Comparison of ENCODE assay signal across 8 mouse cellular contexts in the genomic region with DNA sequence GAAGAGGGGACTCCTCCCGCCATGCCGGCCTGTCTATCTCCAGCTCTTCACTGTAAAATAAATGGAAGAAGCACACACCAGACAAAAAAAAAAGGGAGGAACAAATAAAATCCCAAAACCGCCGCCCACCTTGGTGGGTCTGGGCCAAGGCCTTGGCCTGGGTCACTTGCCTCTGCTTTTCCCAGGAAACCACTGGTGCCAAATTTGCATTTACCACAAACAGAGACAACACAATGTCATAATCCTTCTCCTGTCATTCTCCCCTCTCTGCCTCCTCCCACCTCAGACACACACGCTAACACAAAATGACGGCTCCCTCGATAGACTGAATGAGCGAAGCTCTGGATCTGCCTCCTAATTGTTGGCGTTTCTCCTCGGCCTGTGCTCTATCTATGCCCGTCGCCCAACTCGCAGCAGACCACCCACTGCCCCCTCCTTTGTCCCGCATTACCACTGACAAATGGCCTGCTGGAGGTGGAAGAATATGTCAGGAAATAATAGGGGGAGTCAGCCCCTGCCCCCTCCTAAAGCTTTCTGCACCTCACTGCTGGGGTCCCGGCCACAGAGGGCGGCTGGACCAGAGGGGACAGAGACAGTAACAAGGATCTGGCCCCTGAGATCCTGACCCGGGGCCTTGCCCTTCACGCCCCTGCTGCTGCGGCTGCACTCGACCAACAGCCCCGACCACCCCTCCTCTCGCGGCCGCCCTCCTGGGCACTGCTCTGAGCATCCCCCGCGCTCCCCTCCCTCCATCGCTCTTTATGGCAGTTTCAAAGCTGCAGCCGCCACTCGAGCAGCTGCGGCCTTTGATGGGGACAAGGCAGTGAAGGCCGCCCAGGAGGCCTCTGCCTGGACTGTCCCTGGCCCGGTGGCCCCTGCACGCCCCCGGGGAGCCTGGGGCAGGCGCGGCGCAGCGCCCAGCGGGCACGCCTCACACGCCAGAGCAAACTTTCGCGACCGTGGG.
DNase-seq lines count a peak whose midpoint lies in the region; ATAC-seq and TF ChIP-seq lines count a peak whose summit lies in the region.

No protein-coding gene starts in this region.

- whole genome bisulfite sequencing in kidney, embryonic 15.5 days = 12% methylated on average over 44 of the region's 44 CpGs
- 7% methylated on average over 44 of the region's 44 CpGs for WGBS in embryonic facial prominence, embryonic 10.5 days
- 4% methylated on average over 44 of the region's 44 CpGs for WGBS in hindbrain, embryonic 13.5 days
- WGBS in midbrain, embryonic 15.5 days = 4% methylated on average over 44 of the region's 44 CpGs
- WGBS in cerebellum, adult 2 months = 22% methylated on average over 44 of the region's 44 CpGs

- no peak for TF ChIP-seq CTCF in cerebellum, adult 2 months (IDR thresholded peaks at IDR 0.05; ENCODE audit: borderline replicate concordance, insufficient read depth, low read depth, low read length)

- H3K27me3 ChIP-seq in kidney, embryonic 15.5 days = peaks cover 70% of the 10 kb centered on the region
- H3K27me3 ChIP-seq in embryonic facial prominence, embryonic 10.5 days (replicated peaks; ENCODE audit: low read depth, poor library complexity, severe bottlenecking) = peaks cover 96% of the 10 kb centered on the region
- H3K27me3 ChIP-seq in hindbrain, embryonic 13.5 days = peaks cover 78% of the 10 kb centered on the region
- H3K27me3 ChIP-seq in midbrain, embryonic 15.5 days (replicated peaks) = no peaks in the 10 kb centered on the region
- no peaks in the 10 kb centered on the region for H3K27me3 ChIP-seq in cerebellum, adult 2 months (ENCODE audit: control insufficient read depth, insufficient read depth, low read length)

- H3K4me1 ChIP-seq in kidney, embryonic 15.5 days = peaks cover 29% of the 10 kb centered on the region
- peaks cover 65% of the 10 kb centered on the region for H3K4me1 ChIP-seq in embryonic facial prominence, embryonic 10.5 days
- peaks cover 75% of the 10 kb centered on the region for H3K4me1 ChIP-seq in hindbrain, embryonic 13.5 days (replicated peaks)
- H3K4me1 ChIP-seq in midbrain, embryonic 15.5 days = peaks cover 57% of the 10 kb centered on the region
- no peaks in the 10 kb centered on the region for H3K4me1 ChIP-seq in cerebellum, adult 2 months (ENCODE audit: control insufficient read depth, insufficient read depth, low read length)

- H3K9me3 ChIP-seq in kidney, embryonic 15.5 days (replicated peaks) = no peaks in the 10 kb centered on the region
- no peaks in the 10 kb centered on the region for H3K9me3 ChIP-seq in embryonic facial prominence, embryonic 10.5 days
- H3K9me3 ChIP-seq in hindbrain, embryonic 13.5 days = no peaks in the 10 kb centered on the region
- no peaks in the 10 kb centered on the region for H3K9me3 ChIP-seq in midbrain, embryonic 15.5 days

- H3K27ac ChIP-seq in kidney, embryonic 15.5 days = no peak overlapping the region
- peak overlapping the region; percentile 65 for H3K27ac ChIP-seq in embryonic facial prominence, embryonic 10.5 days (replicated peaks)
- H3K27ac ChIP-seq in hindbrain, embryonic 13.5 days = peak overlapping the region; percentile 89
- H3K27ac ChIP-seq in midbrain, embryonic 15.5 days = peak overlapping the region; percentile 85
- H3K27ac ChIP-seq in cerebellum, adult 2 months (ENCODE audit: insufficient read depth, low read length) = no peak overlapping the region

- H3K4me3 ChIP-seq in kidney, embryonic 15.5 days (replicated peaks) = peak overlapping the region; percentile 33
- H3K4me3 ChIP-seq in embryonic facial prominence, embryonic 10.5 days = peak overlapping the region; percentile 57
- H3K4me3 ChIP-seq in hindbrain, embryonic 13.5 days = peak overlapping the region; percentile 37
- H3K4me3 ChIP-seq in midbrain, embryonic 15.5 days = peak overlapping the region; percentile 38
- H3K4me3 ChIP-seq in cerebellum, adult 2 months (replicated peaks; ENCODE audit: insufficient read depth, low read depth, low read length) = no peak overlapping the region

- TF ChIP-seq POLR2A in cerebellum, adult 2 months (IDR thresholded peaks at IDR 0.05; ENCODE audit: borderline replicate concordance, insufficient read depth, low read length) = no peak

- peak overlapping the region; percentile 66 for H3K4me2 ChIP-seq in kidney, embryonic 15.5 days
- H3K4me2 ChIP-seq in hindbrain, embryonic 13.5 days = peak overlapping the region; percentile 75
- H3K4me2 ChIP-seq in midbrain, embryonic 15.5 days = peak overlapping the region; percentile 76

- ATAC-seq in kidney, embryonic 15.5 days (replicated peaks; ENCODE audit: low FRiP score) = 0 out of 2 replicates have a peak, but pooled peaks have one; percentile 41
- peak; percentile 61 for ATAC-seq in hindbrain, embryonic 13.5 days (ENCODE audit: low FRiP score)
- ATAC-seq in midbrain, embryonic 15.5 days (replicated peaks) = peak; percentile 76
- ATAC-seq in cerebellum, adult (ENCODE audit: insufficient number of reproducible peaks, low FRiP score, low TSS enrichment) = no peak

- no peaks in the 10 kb centered on the region for H3K36me3 ChIP-seq in kidney, embryonic 15.5 days
- H3K36me3 ChIP-seq in embryonic facial prominence, embryonic 10.5 days (replicated peaks) = no peaks in the 10 kb centered on the region
- H3K36me3 ChIP-seq in hindbrain, embryonic 13.5 days = no peaks in the 10 kb centered on the region
- no peaks in the 10 kb centered on the region for H3K36me3 ChIP-seq in midbrain, embryonic 15.5 days (replicated peaks)

- H3K9ac ChIP-seq in kidney, embryonic 15.5 days = peak overlapping the region; percentile 24; the same call in 1 of the 2 replicates
- peak overlapping the region; percentile 76 for H3K9ac ChIP-seq in hindbrain, embryonic 13.5 days
- peak overlapping the region; percentile 50 for H3K9ac ChIP-seq in midbrain, embryonic 15.5 days

- DNase-seq in kidney, adult 9 months = no peak
- DNase-seq in embryonic facial prominence, embryonic 10.5 days (ENCODE audit: low spot score) = peak; percentile 69
- no peak for DNase-seq in cerebellum, adult 2 months
- DNase-seq in thymus, postnatal 25 days = no peak

Comparison
In these comparisons a context has a peak if more than half of its experiments do, and no peak if none do; other contexts are left out.
1. H3K27ac ChIP-seq: peak in embryonic facial prominence, embryonic 10.5 days (single experiment), hindbrain, embryonic 13.5 days (single experiment) and midbrain, embryonic 15.5 days (single experiment); none in kidney, embryonic 15.5 days (single experiment) and cerebellum, adult 2 months (single experiment).
2. H3K9ac ChIP-seq: peak in every context shown above with its lines; median percentile 76 in hindbrain, embryonic 13.5 days; 50 in midbrain, embryonic 15.5 days; 24 in kidney, embryonic 15.5 days.
3. Peak in every context shown above with its lines, with median percentiles within 50 percentile points of each other: H3K4me2 ChIP-seq.